Mouse (Mus musculus): ENCODE measurements around the gene Ubtf. TPM values are rescaled to one million over a fixed set of nuclear protein-coding genes. Genes with fewer than 3 reads are reported as not detected.

The Ubtf gene
- polyA plus RNA-seq, 1 experiment from 2014 or later = 93.2 TPM

GRCm38 (mm10) chr11:102339195-102339594, 19.7 kb upstream of the Ubtf start:
- no peak overlapping the region for H3K9ac ChIP-seq (ENCODE audit: low read length)
- 86% methylated on average over 11 of the region's 11 CpGs for WGBS
- DNase-seq (ENCODE audit: low spot score) (no peak), ATAC-seq (ENCODE audit: insufficient read depth, low FRiP score, low TSS enrichment) (no peak)
- H3K36me3 ChIP-seq (ENCODE audit: control insufficient read depth, insufficient read depth, low read length) = no peaks in the 10 kb centered on the region
- no peak overlapping the region for H3K4me3 ChIP-seq (ENCODE audit: low read depth, low read length)
- H3K4me2 ChIP-seq (ENCODE audit: low read depth) = no peak overlapping the region
- no peaks in the 10 kb centered on the region for H3K27me3 ChIP-seq (ENCODE audit: control insufficient read depth, insufficient read depth, low read length)
- no peak overlapping the region for H3K27ac ChIP-seq (ENCODE audit: low read depth, low read length)
- no peaks in the 10 kb centered on the region for H3K9me3 ChIP-seq (ENCODE audit: control insufficient read depth, low read length)
- H3K4me1 ChIP-seq (ENCODE audit: control insufficient read depth, insufficient read depth, low read length) = no peaks in the 10 kb centered on the region

- Histone ChIP-seq H3K9me3 (ENCODE audit: control insufficient read depth, low read length) (no peaks in the 10 kb centered on the region), H3K27ac (ENCODE audit: low read depth, low read length) (no peak overlapping the region), H3K4me3 (ENCODE audit: low read depth, low read length) (no peak overlapping the region), H3K4me2 (ENCODE audit: low read depth) (no peak overlapping the region), H3K27me3 (ENCODE audit: control insufficient read depth, insufficient read depth, low read length) (no peaks in the 10 kb centered on the region), H3K4me1 (ENCODE audit: control insufficient read depth, insufficient read depth, low read length) (no peaks in the 10 kb centered on the region), H3K36me3 (ENCODE audit: control insufficient read depth, insufficient read depth, low read length) (no peaks in the 10 kb centered on the region), H3K9ac (ENCODE audit: low read length) (no peak overlapping the region)
- ATAC-seq (ENCODE audit: insufficient read depth, low FRiP score, low TSS enrichment) (no peak), DNase-seq (ENCODE audit: low spot score) (no peak)
- WGBS = 46% methylated on average over 3 of the region's 3 CpGs
Observed at GRCm38 (mm10) chr11:102338561-102338960, 19.0 kb upstream of the Ubtf start.

- H3K4me2 ChIP-seq (ENCODE audit: low read depth) = no peak overlapping the region
- H3K27ac ChIP-seq (ENCODE audit: low read depth, low read length) = no peak overlapping the region
- H3K4me3 ChIP-seq (ENCODE audit: low read depth, low read length) = no peak overlapping the region
- H3K27me3 ChIP-seq (ENCODE audit: control insufficient read depth, insufficient read depth, low read length) = no peaks in the 10 kb centered on the region
- no peaks in the 10 kb centered on the region for H3K9me3 ChIP-seq (ENCODE audit: control insufficient read depth, low read length)
- 47% methylated on average over 1 of the region's 1 CpGs for WGBS
- ATAC-seq (ENCODE audit: insufficient read depth, low FRiP score, low TSS enrichment) (no peak), DNase-seq (ENCODE audit: low spot score) (no peak)
- H3K4me1 ChIP-seq (ENCODE audit: control insufficient read depth, insufficient read depth, low read length) = no peaks in the 10 kb centered on the region
- H3K36me3 ChIP-seq (ENCODE audit: control insufficient read depth, insufficient read depth, low read length) = no peaks in the 10 kb centered on the region
- H3K9ac ChIP-seq (ENCODE audit: low read length) = no peak overlapping the region
Observed at GRCm38 (mm10) chr11:102337921-102338320, 18.4 kb upstream of the Ubtf start.

GRCm38 (mm10) chr11:102336191-102336590, 16.6 kb upstream of the Ubtf start:
- WGBS = 86% methylated on average over 1 of the region's 1 CpGs
- Histone ChIP-seq H3K27ac (ENCODE audit: low read depth, low read length) (no peak overlapping the region), H3K36me3 (ENCODE audit: control insufficient read depth, insufficient read depth, low read length) (no peaks in the 10 kb centered on the region), H3K9ac (ENCODE audit: low read length) (no peak overlapping the region), H3K4me3 (ENCODE audit: low read depth, low read length) (no peak overlapping the region), H3K27me3 (ENCODE audit: control insufficient read depth, insufficient read depth, low read length) (no peaks in the 10 kb centered on the region), H3K9me3 (ENCODE audit: control insufficient read depth, low read length) (no peaks in the 10 kb centered on the region), H3K4me2 (ENCODE audit: low read depth) (no peak overlapping the region), H3K4me1 (ENCODE audit: control insufficient read depth, insufficient read depth, low read length) (no peaks in the 10 kb centered on the region)
- ATAC-seq (ENCODE audit: insufficient read depth, low FRiP score, low TSS enrichment) = no peak
- DNase-seq (ENCODE audit: low spot score) = no peak

GRCm38 (mm10) chr11:102334973-102335700, 15.6 kb upstream of the Ubtf start:
- WGBS = 45% methylated on average over 9 of the region's 9 CpGs
- no peak for DNase-seq (ENCODE audit: low spot score)

GRCm38 (mm10) chr11:102334010-102334409, 14.5 kb upstream of the Ubtf start:
- ATAC-seq (ENCODE audit: insufficient read depth, low FRiP score, low TSS enrichment) = no peak
- WGBS = 77% methylated on average over 4 of the region's 4 CpGs
- DNase-seq (ENCODE audit: low spot score) = no peak

More at GRCm38 (mm10) chr11:102334973-102335700, 15.6 kb upstream of the Ubtf start:
- Histone ChIP-seq H3K9ac (ENCODE audit: low read length) (no peak overlapping the region), H3K27me3 (ENCODE audit: control insufficient read depth, insufficient read depth, low read length) (no peaks in the 10 kb centered on the region), H3K4me3 (ENCODE audit: low read depth, low read length) (no peak overlapping the region), H3K4me2 (ENCODE audit: low read depth) (no peak overlapping the region), H3K36me3 (ENCODE audit: control insufficient read depth, insufficient read depth, low read length) (no peaks in the 10 kb centered on the region), H3K27ac (ENCODE audit: low read depth, low read length) (no peak overlapping the region), H3K9me3 (ENCODE audit: control insufficient read depth, low read length) (no peaks in the 10 kb centered on the region), H3K4me1 (ENCODE audit: control insufficient read depth, insufficient read depth, low read length) (no peaks in the 10 kb centered on the region)
- no peak for ATAC-seq (ENCODE audit: insufficient read depth, low FRiP score, low TSS enrichment)

GRCm38 (mm10) chr11:102333061-102333460, 13.5 kb upstream of the Ubtf start:
- Histone ChIP-seq H3K4me2 (ENCODE audit: low read depth) (no peak overlapping the region), H3K4me3 (ENCODE audit: low read depth, low read length) (no peak overlapping the region), H3K27me3 (ENCODE audit: control insufficient read depth, insufficient read depth, low read length) (no peaks in the 10 kb centered on the region), H3K36me3 (ENCODE audit: control insufficient read depth, insufficient read depth, low read length) (no peaks in the 10 kb centered on the region), H3K4me1 (ENCODE audit: control insufficient read depth, insufficient read depth, low read length) (no peaks in the 10 kb centered on the region), H3K27ac (ENCODE audit: low read depth, low read length) (no peak overlapping the region), H3K9me3 (ENCODE audit: control insufficient read depth, low read length) (no peaks in the 10 kb centered on the region), H3K9ac (ENCODE audit: low read length) (no peak overlapping the region)
- ATAC-seq (ENCODE audit: insufficient read depth, low FRiP score, low TSS enrichment) = no peak
- no peak for DNase-seq (ENCODE audit: low spot score)

More at GRCm38 (mm10) chr11:102334010-102334409, 14.5 kb upstream of the Ubtf start:
- no peak overlapping the region for H3K9ac ChIP-seq (ENCODE audit: low read length)
- no peak overlapping the region for H3K27ac ChIP-seq (ENCODE audit: low read depth, low read length)
- H3K4me2 ChIP-seq (ENCODE audit: low read depth) = no peak overlapping the region
- H3K4me1 ChIP-seq (ENCODE audit: control insufficient read depth, insufficient read depth, low read length) = no peaks in the 10 kb centered on the region
- no peak overlapping the region for H3K4me3 ChIP-seq (ENCODE audit: low read depth, low read length)
- H3K9me3 ChIP-seq (ENCODE audit: control insufficient read depth, low read length) = no peaks in the 10 kb centered on the region
- no peaks in the 10 kb centered on the region for H3K36me3 ChIP-seq (ENCODE audit: control insufficient read depth, insufficient read depth, low read length)
- no peaks in the 10 kb centered on the region for H3K27me3 ChIP-seq (ENCODE audit: control insufficient read depth, insufficient read depth, low read length)

GRCm38 (mm10) chr11:102331806-102332205, 12.3 kb upstream of the Ubtf start:
- Histone ChIP-seq H3K27ac (ENCODE audit: low read depth, low read length) (no peak overlapping the region), H3K36me3 (ENCODE audit: control insufficient read depth, insufficient read depth, low read length) (no peaks in the 10 kb centered on the region), H3K27me3 (ENCODE audit: control insufficient read depth, insufficient read depth, low read length) (no peaks in the 10 kb centered on the region), H3K4me1 (ENCODE audit: control insufficient read depth, insufficient read depth, low read length) (no peaks in the 10 kb centered on the region), H3K9me3 (ENCODE audit: control insufficient read depth, low read length) (no peaks in the 10 kb centered on the region), H3K4me2 (ENCODE audit: low read depth) (no peak overlapping the region), H3K9ac (ENCODE audit: low read length) (no peak overlapping the region), H3K4me3 (ENCODE audit: low read depth, low read length) (no peak overlapping the region)
- no peak for ATAC-seq (ENCODE audit: insufficient read depth, low FRiP score, low TSS enrichment)
- DNase-seq (ENCODE audit: low spot score) = no peak
- 49% methylated on average over 4 of the region's 4 CpGs for WGBS

GRCm38 (mm10) chr11:102330039-102330438, 10.5 kb upstream of the Ubtf start:
- WGBS = 83% methylated on average over 3 of the region's 3 CpGs
- Histone ChIP-seq H3K27ac (ENCODE audit: low read depth, low read length) (no peak overlapping the region), H3K4me2 (ENCODE audit: low read depth) (no peak overlapping the region), H3K4me3 (ENCODE audit: low read depth, low read length) (no peak overlapping the region), H3K4me1 (ENCODE audit: control insufficient read depth, insufficient read depth, low read length) (no peaks in the 10 kb centered on the region), H3K36me3 (ENCODE audit: control insufficient read depth, insufficient read depth, low read length) (no peaks in the 10 kb centered on the region), H3K27me3 (ENCODE audit: control insufficient read depth, insufficient read depth, low read length) (no peaks in the 10 kb centered on the region), H3K9ac (ENCODE audit: low read length) (no peak overlapping the region), H3K9me3 (ENCODE audit: control insufficient read depth, low read length) (no peaks in the 10 kb centered on the region)
- DNase-seq (ENCODE audit: low spot score) = no peak
- no peak for ATAC-seq (ENCODE audit: insufficient read depth, low FRiP score, low TSS enrichment)
